Mouse (Mus musculus): ENCODE data around the gene Gabrg3.

DNA sequence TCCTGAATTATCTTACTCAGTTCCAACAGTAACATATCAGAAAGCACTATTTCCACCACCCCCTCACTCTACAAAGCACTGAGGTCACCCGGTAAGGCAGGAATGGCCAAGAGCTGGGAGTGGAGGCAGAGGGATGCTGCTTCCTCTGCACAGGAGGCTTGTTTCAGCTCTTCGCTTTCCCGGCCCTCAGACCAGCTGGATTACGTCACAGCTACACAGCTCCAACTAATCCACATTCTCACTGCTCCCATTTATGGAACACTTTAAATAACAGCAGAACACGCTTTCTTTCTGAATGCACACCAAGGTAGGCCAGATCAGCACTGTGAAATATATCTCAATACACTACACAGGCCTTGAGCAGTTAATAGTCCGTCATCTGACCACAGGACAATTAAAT lies 23.2 kb downstream of the Gabrg3 start:
- no peak for TF ChIP-seq CTCF (IDR thresholded peaks at IDR 0.05; ENCODE audit: low read depth, low read length)
- no peak for TF ChIP-seq POLR2A (IDR thresholded peaks at IDR 0.05; ENCODE audit: extremely low read depth, insufficient read depth, low read length)

All from liver, adult 2 months (tissue).